Mouse (Mus musculus): ENCODE data around the gene Stom. TPM values are rescaled to one million over a fixed set of nuclear protein-coding genes. Genes with fewer than 3 reads are reported as not detected.

Stom gene
- total RNA-seq, 2 experiments from 2014 or later: 8.0 to 10.1 TPM

DNA sequence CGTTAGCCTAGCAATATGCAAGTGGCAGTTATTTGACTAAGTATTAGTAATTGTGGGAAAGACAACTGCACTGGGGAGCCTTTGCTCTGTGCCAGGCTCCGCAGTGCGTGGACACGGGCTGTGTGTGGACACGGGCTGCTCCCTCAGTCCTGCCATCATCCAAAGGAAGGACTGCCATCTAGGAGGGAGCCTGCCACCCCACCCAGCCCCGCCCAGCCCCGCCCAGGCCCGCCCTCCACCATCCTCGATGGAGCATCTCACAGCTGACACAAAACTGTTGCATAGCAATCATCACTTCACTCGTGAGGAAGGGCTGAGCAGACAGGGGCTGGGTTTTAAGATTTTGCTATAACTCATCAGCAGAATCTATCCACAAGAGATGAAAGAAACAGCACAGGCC is 10.8 kb downstream of the Stom start:
- DNase-seq (ENCODE audit: low spot score in 2 of 2): no peak

GRCm38 (mm10) chr2:35322404-35323164 is 14.2 kb downstream of the Stom start:
- intact Hi-C loops (cut with DNase I): no loop called here
- DNase-seq (ENCODE audit: low spot score in 2 of 2): peak; percentile 15 to 22

More for the DNA sequence above, 10.8 kb downstream of the Stom start:
- intact Hi-C loops (cut with DNase I): no loop called here

DNA sequence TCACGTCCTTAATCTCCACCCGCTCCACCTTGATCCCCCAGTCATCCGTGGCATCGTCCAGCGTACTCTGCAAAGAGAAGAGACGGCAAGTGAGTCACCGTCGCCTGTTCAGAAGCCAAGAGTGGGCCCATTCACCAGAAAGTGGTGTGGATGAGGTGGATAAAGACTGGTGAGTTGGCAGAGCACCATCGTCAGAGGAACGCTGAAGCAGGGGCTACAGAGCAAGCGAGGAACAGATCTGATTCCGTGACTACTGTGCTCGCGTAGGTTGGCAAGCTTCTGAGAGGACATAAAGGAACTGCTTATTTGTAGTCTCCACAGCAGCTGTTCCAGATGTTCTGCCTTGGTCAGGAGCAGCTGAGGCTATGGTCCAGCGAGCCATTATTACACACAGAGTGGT is 16.4 kb downstream of the Stom start:
- intact Hi-C loops (cut with DNase I): no loop called here
- DNase-seq (ENCODE audit: low spot score in 2 of 2): no peak

GRCm38 (mm10) chr2:35318405-35318804 is 18.4 kb downstream of the Stom start:
- intact Hi-C loops (cut with DNase I): no loop called here

GRCm38 (mm10) chr2:35317604-35318003 is 19.2 kb downstream of the Stom start:
- intact Hi-C loops (cut with DNase I): no loop called here

More at GRCm38 (mm10) chr2:35318405-35318804, 18.4 kb downstream of the Stom start:
- no peak for DNase-seq (ENCODE audit: low spot score in 2 of 2)

DNA sequence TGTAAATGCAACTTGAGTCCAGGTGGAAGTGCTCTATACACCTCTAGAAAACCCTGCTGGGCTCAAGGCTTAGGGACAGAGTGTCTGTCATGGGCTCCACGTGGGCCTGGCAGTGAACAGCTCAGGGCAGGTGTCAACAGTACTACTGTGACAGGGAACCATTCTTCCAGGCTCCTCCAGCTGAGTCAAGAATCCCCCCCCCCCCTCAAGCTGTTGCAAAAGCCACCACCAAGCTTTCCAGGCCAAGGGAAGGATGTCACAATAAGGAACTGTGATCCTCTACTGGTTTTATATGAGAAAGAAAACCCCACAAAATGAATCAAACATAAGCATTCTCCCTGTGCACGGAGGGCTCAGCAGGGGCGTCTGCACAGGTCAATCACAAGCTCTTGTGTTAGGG is 22.5 kb downstream of the Stom start:
- DNase-seq (ENCODE audit: low spot score in 2 of 2): no peak
- intact Hi-C loops (cut with DNase I): no loop called here

More at GRCm38 (mm10) chr2:35317604-35318003, 19.2 kb downstream of the Stom start:
- no peak for DNase-seq (ENCODE audit: low spot score in 2 of 2)

DNA sequence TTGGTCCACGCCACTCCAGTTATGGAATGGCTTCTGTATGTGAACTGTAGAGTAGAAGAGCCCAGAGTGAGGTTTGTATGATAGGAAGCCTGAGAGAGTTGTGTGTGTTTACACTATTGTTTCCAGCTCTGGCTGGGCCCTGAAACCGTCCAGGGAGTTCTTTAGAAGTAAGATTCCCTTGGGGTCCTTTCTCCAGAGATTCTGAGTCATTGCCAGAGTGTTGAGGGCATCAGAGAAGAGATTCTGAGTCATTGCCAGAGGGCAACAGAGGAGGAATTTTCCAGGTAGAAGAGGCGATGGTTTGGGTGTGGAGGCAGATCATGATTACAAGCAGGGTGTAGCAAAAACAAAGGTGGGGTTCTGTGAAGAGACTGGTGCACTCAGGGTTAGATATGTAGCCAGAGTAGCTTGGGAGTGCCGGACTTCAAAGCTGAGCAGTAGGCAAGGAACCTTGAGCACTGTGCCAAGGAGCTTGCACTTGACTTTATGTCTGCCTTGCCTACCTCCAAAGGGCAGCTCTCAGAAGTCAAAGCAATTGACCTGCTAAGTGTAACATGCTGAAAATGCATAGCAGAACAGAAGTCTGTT is 26.8 kb downstream of the Stom start:
- no peak for DNase-seq (ENCODE audit: low spot score in 2 of 2)
- intact Hi-C loops (cut with DNase I): no loop called here

GRCm38 (mm10) chr2:35308166-35308565 is 28.6 kb downstream of the Stom start:
- intact Hi-C loops (cut with DNase I): no loop called here
- DNase-seq (ENCODE audit: low spot score in 2 of 2): no peak

DNA sequence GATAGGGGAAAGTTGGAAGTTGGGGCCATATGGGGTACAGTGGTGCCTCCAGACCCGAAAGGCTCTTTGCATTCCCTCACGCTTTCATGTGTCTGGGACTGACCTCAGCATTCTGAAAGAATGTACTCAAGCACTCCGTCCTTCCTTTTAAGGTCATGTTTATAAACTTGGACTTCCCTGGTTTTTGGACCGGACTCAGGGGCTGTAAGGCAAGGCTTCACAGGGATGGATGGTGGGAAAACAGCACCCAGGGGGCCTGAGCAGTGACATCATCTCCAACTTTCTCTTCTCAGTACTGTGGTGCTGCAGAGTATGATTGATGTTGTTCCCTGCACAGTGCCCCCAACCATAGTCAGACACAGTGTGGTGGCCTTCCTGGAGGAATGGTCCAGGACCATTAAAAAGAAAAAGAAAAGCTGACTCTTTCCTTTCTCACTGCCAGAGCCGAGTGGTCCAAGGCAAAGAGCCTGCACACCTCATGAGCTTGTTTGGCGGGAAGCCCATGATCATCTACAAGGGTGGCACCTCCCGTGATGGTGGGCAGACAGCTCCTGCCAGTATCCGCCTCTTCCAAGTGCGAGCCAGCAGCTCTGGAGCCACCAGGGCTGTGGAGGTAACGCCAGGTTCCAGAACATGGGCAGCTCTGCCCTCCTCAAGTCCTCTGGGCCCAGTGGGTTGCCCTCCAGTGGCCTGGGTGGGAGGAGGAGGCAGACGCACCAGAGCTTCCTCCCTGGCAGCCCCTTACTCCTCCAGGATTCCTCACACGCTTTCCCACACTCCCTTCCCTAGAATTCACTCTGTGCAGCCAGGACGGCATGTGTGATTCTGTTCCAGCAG is 34.5 kb downstream of the Stom start:
- DNase-seq (ENCODE audit: low spot score in 2 of 2): no peak
- intact Hi-C loops (cut with DNase I): no loop called here

GRCm38 (mm10) chr2:35299437-35299836 is 37.3 kb downstream of the Stom start:
- intact Hi-C loops (cut with DNase I): loop anchor here (2.0 to 10.0 kb wide), 3 partner anchors 49 to 215 kb away; no protein-coding TSS in a partner anchor
- no peak for DNase-seq (ENCODE audit: low spot score in 2 of 2)

DNA sequence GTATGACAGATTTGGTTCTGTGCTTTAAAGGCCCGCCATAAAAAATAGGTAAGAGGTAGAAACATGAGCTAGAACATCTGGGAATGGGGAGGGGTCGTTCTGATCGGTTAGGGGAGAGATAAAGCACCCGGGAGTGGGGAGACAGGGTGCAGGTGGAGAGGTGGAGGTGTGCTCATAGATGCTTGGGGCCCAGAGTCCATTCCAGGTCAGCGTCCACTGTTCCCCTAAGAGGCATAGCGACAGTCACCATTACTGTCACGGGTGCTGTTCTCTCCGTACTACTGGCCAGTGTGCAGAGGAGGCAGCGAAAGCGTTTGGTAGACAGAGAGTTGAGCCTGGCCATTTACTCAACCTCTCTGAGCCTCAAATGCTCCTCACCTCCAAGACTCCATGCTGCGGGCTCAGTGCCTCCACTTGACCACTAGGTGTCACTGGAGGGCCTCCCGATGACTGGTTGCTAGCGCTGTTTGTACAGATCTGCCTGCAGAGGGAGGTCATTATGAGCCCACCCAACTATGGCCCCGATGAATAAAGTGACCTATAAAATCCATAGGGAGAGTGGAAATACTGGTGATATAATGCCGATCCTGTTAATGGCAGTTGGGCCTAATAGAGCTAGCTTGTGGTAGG is 39.0 kb downstream of the Stom start:
- intact Hi-C loops (cut with DNase I): loop anchor here (2.0 to 10.0 kb wide), 3 partner anchors 51 to 217 kb away; no protein-coding TSS in a partner anchor
- peak; percentile 77 to 84 for DNase-seq (ENCODE audit: low spot score in 2 of 2)

DNA sequence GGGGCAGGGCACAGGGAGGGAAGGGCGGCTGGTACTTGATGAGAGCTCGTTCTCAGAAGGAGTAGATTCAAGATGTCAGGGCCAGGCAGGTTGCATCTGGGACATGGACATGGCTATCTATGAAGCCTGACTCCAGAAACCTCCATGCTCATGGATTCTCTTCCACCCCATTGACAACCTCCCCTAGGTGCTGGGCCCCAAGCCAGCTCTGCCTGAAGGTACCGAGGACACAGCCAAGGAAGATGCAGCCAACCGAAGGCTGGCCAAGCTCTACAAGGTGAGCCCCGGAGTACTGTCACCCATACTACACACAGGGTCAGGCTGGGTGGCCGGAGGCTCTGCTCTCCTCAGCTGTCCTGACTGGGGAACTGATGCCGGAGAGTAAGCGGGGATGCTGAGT is 43.5 kb downstream of the Stom start:
- intact Hi-C loops (cut with DNase I): loop anchor here (10.0 kb wide), 1 partner anchor 222 kb away; no protein-coding TSS in a partner anchor
- DNase-seq (ENCODE audit: low spot score in 2 of 2): no peak

DNA sequence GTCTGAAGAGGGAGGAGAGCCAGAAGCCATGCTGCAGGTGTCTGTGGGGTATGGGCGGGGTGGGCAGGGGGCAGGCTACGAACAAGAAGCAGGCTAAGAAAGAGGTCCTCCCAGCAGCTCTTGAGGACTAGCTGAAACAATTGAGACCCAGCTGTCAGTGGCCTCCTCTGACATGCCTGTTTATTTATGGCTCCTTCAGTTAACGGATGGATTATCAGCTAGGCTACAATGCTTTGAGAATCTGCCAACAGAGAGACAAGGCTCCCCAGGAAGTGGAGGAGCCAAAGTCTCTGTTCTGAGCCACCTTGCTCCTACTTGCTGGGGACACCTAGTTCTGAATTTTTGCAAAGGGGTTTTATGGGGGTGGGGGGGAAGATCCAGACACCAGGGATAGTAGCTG is 44.1 kb downstream of the Stom start:
- no peak for DNase-seq (ENCODE audit: low spot score in 2 of 2)
- intact Hi-C loops (cut with DNase I): loop anchor here (10.0 kb wide), 1 partner anchor 222 kb away; no protein-coding TSS in a partner anchor

GRCm38 (mm10) chr2:35291856-35292255 is 44.9 kb downstream of the Stom start:
- peak; percentile 40 to 53 for DNase-seq (ENCODE audit: low spot score in 2 of 2)
- intact Hi-C loops (cut with DNase I): loop anchor here (10.0 kb wide), 1 partner anchor 223 kb away; no protein-coding TSS in a partner anchor

DNA sequence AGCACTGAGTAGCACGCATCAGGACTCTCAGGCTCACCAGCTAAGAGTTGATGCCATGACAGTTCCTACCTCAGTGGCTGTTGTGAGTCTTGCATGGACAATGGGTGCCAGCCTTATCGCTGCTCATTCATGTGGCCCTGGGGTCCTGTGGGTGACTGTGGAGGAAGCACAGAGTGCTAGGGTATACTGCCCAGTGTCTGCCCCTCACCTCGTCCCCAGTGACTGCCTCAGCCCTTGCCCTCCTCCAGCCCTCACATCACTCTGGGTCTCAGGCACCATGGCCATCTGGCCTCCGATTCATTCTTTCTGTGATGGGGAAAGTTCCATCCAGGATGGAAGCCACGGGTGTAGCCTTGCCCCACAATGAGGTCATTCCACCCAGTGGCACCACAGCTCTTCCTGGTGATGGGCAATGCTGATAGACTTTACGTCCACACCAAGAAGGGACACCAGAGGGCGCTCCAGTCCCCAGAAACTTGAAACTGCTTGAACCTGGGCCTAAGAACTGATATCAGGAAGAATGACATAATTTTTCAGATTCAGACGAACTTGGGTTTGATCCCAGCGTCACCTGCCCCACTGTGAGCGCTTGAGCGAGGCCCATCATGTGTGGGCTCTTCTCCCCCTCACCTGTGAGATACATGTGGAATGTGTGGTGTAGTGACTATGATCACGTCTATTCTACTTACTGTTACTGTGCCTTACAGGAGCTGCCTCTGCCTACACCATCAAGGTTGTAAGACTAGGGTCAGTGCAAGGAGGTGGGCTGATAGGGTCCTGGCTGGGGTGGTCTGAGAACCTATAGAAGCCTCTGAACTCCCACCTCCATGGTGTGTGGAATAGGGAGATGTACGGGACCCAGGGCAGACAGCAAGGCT is 47.8 kb downstream of the Stom start:
- DNase-seq (ENCODE audit: low spot score in 2 of 2): peak; percentile 84 to 88
- intact Hi-C loops (cut with DNase I): loop anchor here (2.0 kb wide), 1 partner anchor 108 kb away; the partner anchor contains the start of gene 4930402F06Rik

DNA sequence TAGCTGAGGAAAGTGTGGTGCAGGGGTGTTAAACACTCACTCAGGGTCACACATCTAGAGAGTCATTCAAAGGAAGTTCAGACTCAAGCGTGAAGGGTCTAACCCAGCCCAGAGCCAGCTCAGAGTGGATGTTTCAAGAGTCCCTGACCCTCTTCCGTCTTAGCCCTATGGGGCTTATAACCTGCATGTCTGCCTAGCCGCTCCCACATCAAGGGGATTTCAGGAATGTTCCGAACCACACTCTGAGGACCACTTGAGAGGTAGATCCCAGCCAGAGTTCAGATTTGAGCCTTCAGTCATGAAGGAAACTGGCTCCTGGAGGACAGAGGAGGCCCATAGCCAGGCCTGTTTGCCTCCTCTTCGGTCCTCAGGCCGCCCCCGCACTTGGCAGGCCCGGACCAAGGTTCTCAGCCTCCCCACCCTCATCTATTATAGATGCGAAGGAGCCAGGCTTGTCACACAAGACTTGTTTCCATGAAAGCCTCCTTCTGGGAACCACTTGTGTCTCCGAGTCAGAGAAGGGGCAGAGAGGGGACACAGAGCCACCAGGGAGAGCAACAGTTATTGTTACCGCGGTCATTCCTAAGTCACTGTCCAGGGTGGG is 49.7 kb downstream of the Stom start:
- intact Hi-C loops (cut with DNase I): no loop called here
- DNase-seq (ENCODE audit: low spot score in 2 of 2): no peak

GRCm38 (mm10) chr2:35285209-35285608 is 51.6 kb downstream of the Stom start:
- DNase-seq (ENCODE audit: low spot score in 2 of 2): no peak
- intact Hi-C loops (cut with DNase I): no loop called here

DNA sequence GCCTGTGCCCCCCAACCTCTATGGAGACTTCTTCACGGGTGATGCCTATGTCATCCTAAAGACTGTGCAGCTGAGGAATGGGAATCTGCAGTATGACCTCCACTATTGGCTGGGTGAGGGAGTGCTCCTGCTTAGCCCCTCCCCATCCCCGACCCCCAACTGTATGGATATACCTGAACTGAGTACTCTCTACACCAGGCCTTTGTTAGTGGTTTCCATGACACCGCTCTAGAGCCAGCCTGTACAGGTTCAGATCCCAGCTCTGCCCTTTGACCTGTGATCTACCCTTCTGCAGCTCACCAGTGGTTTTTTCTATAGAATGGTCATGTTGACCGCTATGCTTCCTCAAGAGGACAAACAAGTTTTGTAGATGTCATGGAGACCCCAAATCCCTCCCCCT is 52.8 kb downstream of the Stom start:
- intact Hi-C loops (cut with DNase I): no loop called here
- DNase-seq (ENCODE audit: low spot score in 2 of 2): no peak

Measured in left cerebral cortex, postnatal 14 days (tissue).